Mouse (Mus musculus): Measurements from ENCODE around the gene Glra3. TPM values are rescaled to one million over a fixed set of nuclear protein-coding genes. Genes with fewer than 3 reads are reported as not detected.

Gene Glra3
- polyA plus RNA-seq (2015; fragmentation: Nextera tagmentation; extraction: Ambion mirVana) = 0.06 and 0.09 TPM in 2 replicates

GRCm38 (mm10) chr8:55939870-55940525 is at the start of gene Glra3:
Glra3 (plus strand) TSS chr8:55940460.
- Histone ChIP-seq H3K9me3 (replicated peaks) (no peaks in the 10 kb centered on the region), H3K4me2 (peak within 1 kb of the TSS; percentile 44), H3K36me3 (no peaks in the 10 kb centered on the region), H3K4me3 (replicated peaks) (no peak within 1 kb of the TSS), H3K27me3 (no peaks in the 10 kb centered on the region), H3K27ac (no peak within 1 kb of the TSS), H3K4me1 (peaks cover 5% of the 10 kb centered on the region; the same call in 1 of the 2 replicates), H3K9ac (no peak within 1 kb of the TSS)
- peak; percentile 73 for ATAC-seq (replicated peaks; ENCODE audit: low FRiP score)
- 14% methylated on average over 11 of the region's 11 CpGs for WGBS

GRCm38 (mm10) chr8:55906848-55907247 is 33.4 kb upstream of the Glra3 start, which contains the start of gene Adam29:
Adam29 (minus strand) TSS chr8:55906948.
- Histone ChIP-seq H3K27me3 (no peaks in the 10 kb centered on the region), H3K4me3 (replicated peaks) (no peak within 1 kb of the TSS), H3K36me3 (no peaks in the 10 kb centered on the region), H3K4me1 (no peaks in the 10 kb centered on the region), H3K9me3 (replicated peaks) (no peaks in the 10 kb centered on the region), H3K9ac (no peak within 1 kb of the TSS), H3K4me2 (no peak within 1 kb of the TSS), H3K27ac (no peak within 1 kb of the TSS)
- WGBS = 82% methylated on average over 1 of the region's 1 CpGs
- ATAC-seq (replicated peaks; ENCODE audit: low FRiP score) = no peak

- Histone ChIP-seq H3K4me3 (replicated peaks) (no peak overlapping the region), H3K36me3 (no peaks in the 10 kb centered on the region), H3K27me3 (no peaks in the 10 kb centered on the region), H3K9ac (no peak overlapping the region), H3K4me2 (peak overlapping the region; percentile 44), H3K9me3 (replicated peaks) (no peaks in the 10 kb centered on the region), H3K4me1 (peaks cover 5% of the 10 kb centered on the region; the same call in 1 of the 2 replicates), H3K27ac (no peak overlapping the region)
- under 1% methylated on average over 8 of the region's 8 CpGs for WGBS
- peak; percentile 89 for ATAC-seq (replicated peaks; ENCODE audit: low FRiP score)
Observed at GRCm38 (mm10) chr8:55940526-55940880, 243 bp downstream of the Glra3 start.

GRCm38 (mm10) chr8:55964759-55965320 is 24.6 kb downstream of the Glra3 start:
- no peak for ATAC-seq (replicated peaks; ENCODE audit: low FRiP score)
- no peaks in the 10 kb centered on the region for H3K27me3 ChIP-seq
- WGBS = 47% methylated on average over 3 of the region's 3 CpGs
- no peaks in the 10 kb centered on the region for H3K4me1 ChIP-seq
- H3K4me3 ChIP-seq (replicated peaks) = no peak overlapping the region
- H3K27ac ChIP-seq = no peak overlapping the region
- H3K9me3 ChIP-seq (replicated peaks) = no peaks in the 10 kb centered on the region
- H3K9ac ChIP-seq = no peak overlapping the region
- H3K4me2 ChIP-seq = no peak overlapping the region
- H3K36me3 ChIP-seq = no peaks in the 10 kb centered on the region

GRCm38 (mm10) chr8:55997859-55998258 is 57.6 kb downstream of the Glra3 start:
- H3K27me3 ChIP-seq = no peaks in the 10 kb centered on the region
- H3K9ac ChIP-seq = no peak overlapping the region
- 72% methylated on average over 3 of the region's 3 CpGs for WGBS
- no peak for ATAC-seq (replicated peaks; ENCODE audit: low FRiP score)
- no peak overlapping the region for H3K4me2 ChIP-seq
- no peaks in the 10 kb centered on the region for H3K9me3 ChIP-seq (replicated peaks)
- H3K27ac ChIP-seq = no peak overlapping the region
- no peak overlapping the region for H3K4me3 ChIP-seq (replicated peaks)
- no peaks in the 10 kb centered on the region for H3K4me1 ChIP-seq
- no peaks in the 10 kb centered on the region for H3K36me3 ChIP-seq

GRCm38 (mm10) chr8:56054324-56054723 is 114.1 kb downstream of the Glra3 start:
- H3K9ac ChIP-seq = no peak overlapping the region
- no peak overlapping the region for H3K4me2 ChIP-seq
- WGBS = 47% methylated on average over 2 of the region's 2 CpGs
- no peak for ATAC-seq (replicated peaks; ENCODE audit: low FRiP score)
- H3K9me3 ChIP-seq (replicated peaks) = no peaks in the 10 kb centered on the region
- no peak overlapping the region for H3K4me3 ChIP-seq (replicated peaks)
- H3K27me3 ChIP-seq = no peaks in the 10 kb centered on the region
- H3K27ac ChIP-seq = no peak overlapping the region
- H3K4me1 ChIP-seq = no peaks in the 10 kb centered on the region
- no peaks in the 10 kb centered on the region for H3K36me3 ChIP-seq

- no peak overlapping the region for H3K27ac ChIP-seq
- no peaks in the 10 kb centered on the region for H3K27me3 ChIP-seq
- ATAC-seq (replicated peaks; ENCODE audit: low FRiP score) = no peak
- no peaks in the 10 kb centered on the region for H3K36me3 ChIP-seq
- no peak overlapping the region for H3K4me3 ChIP-seq (replicated peaks)
- no peak overlapping the region for H3K4me2 ChIP-seq
- WGBS = 19% methylated on average over 3 of the region's 3 CpGs
- no peaks in the 10 kb centered on the region for H3K9me3 ChIP-seq (replicated peaks)
- H3K4me1 ChIP-seq = no peaks in the 10 kb centered on the region
- no peak overlapping the region for H3K9ac ChIP-seq
Observed at GRCm38 (mm10) chr8:56063081-56063480, 122.8 kb downstream of the Glra3 start.

- Histone ChIP-seq H3K27me3 (no peaks in the 10 kb centered on the region), H3K36me3 (no peaks in the 10 kb centered on the region), H3K4me3 (replicated peaks) (no peak overlapping the region), H3K9me3 (replicated peaks) (no peaks in the 10 kb centered on the region), H3K27ac (no peak overlapping the region), H3K4me2 (no peak overlapping the region), H3K4me1 (no peaks in the 10 kb centered on the region), H3K9ac (no peak overlapping the region)
- WGBS = 71% methylated on average over 2 of the region's 2 CpGs
- ATAC-seq (replicated peaks; ENCODE audit: low FRiP score) = no peak
Observed at GRCm38 (mm10) chr8:56070486-56071254, 130.4 kb downstream of the Glra3 start.

- H3K9ac ChIP-seq = no peak overlapping the region
- ATAC-seq (replicated peaks; ENCODE audit: low FRiP score) = no peak
- H3K4me2 ChIP-seq = no peak overlapping the region
- no peaks in the 10 kb centered on the region for H3K27me3 ChIP-seq
- no peak overlapping the region for H3K4me3 ChIP-seq (replicated peaks)
- H3K4me1 ChIP-seq = no peaks in the 10 kb centered on the region
- no peak overlapping the region for H3K27ac ChIP-seq
- H3K9me3 ChIP-seq (replicated peaks) = no peaks in the 10 kb centered on the region
- no peaks in the 10 kb centered on the region for H3K36me3 ChIP-seq
Observed at GRCm38 (mm10) chr8:56083654-56084053, 143.4 kb downstream of the Glra3 start.

GRCm38 (mm10) chr8:56094385-56094784 is 154.1 kb downstream of the Glra3 start:
- Histone ChIP-seq H3K4me3 (replicated peaks) (no peak overlapping the region), H3K9ac (no peak overlapping the region), H3K27me3 (no peaks in the 10 kb centered on the region), H3K36me3 (no peaks in the 10 kb centered on the region), H3K9me3 (replicated peaks) (no peaks in the 10 kb centered on the region), H3K4me2 (no peak overlapping the region), H3K4me1 (no peaks in the 10 kb centered on the region), H3K27ac (no peak overlapping the region)
- ATAC-seq (replicated peaks; ENCODE audit: low FRiP score) = peak; percentile 69

GRCm38 (mm10) chr8:56110296-56110695 is 170.0 kb downstream of the Glra3 start:
- no peak for ATAC-seq (replicated peaks; ENCODE audit: low FRiP score)
- H3K27me3 ChIP-seq = no peaks in the 10 kb centered on the region
- WGBS = 67% methylated on average over 6 of the region's 6 CpGs

GRCm38 (mm10) chr8:56129357-56129756 is 189.1 kb downstream of the Glra3 start:
- Histone ChIP-seq H3K4me1 (no peaks in the 10 kb centered on the region), H3K9me3 (replicated peaks) (no peaks in the 10 kb centered on the region), H3K4me2 (no peak overlapping the region), H3K36me3 (no peaks in the 10 kb centered on the region), H3K27me3 (no peaks in the 10 kb centered on the region), H3K4me3 (replicated peaks) (no peak overlapping the region), H3K9ac (no peak overlapping the region), H3K27ac (no peak overlapping the region)
- WGBS = 84% methylated on average over 2 of the region's 2 CpGs
- ATAC-seq (replicated peaks; ENCODE audit: low FRiP score) = no peak

More at GRCm38 (mm10) chr8:56110296-56110695, 170.0 kb downstream of the Glra3 start:
- no peak overlapping the region for H3K9ac ChIP-seq
- H3K9me3 ChIP-seq (replicated peaks) = no peaks in the 10 kb centered on the region
- no peak overlapping the region for H3K27ac ChIP-seq
- no peak overlapping the region for H3K4me3 ChIP-seq (replicated peaks)
- H3K36me3 ChIP-seq = no peaks in the 10 kb centered on the region
- H3K4me1 ChIP-seq = no peaks in the 10 kb centered on the region
- H3K4me2 ChIP-seq = no peak overlapping the region

Measured in kidney, embryonic 15.5 days (tissue).